Mouse (Mus musculus) B cell, adult 67 days (primary cell): ENCODE data around the gene Nutf2-ps1. TPM values are rescaled to one million over a fixed set of nuclear protein-coding genes. Genes with fewer than 3 reads are reported as not detected.

Experiments used
- total RNA-seq, 2 experiments: library from RNA; stranded (reverse); gene quantifications; 4 replicates each; pipeline ENCODE4 v1.2.4; 2023

Gene Nutf2-ps1
- total RNA-seq, result 10 to 100 TPM; 24.3 to 32.8 TPM

GRCm38 (mm10) chr19:53588968-53589367 is at the start of gene Nutf2-ps1:
Gene Nutf2-ps1, minus strand, starts transcription at chr19:53589068.

GRCm38 (mm10) chr19:53599757-53600539 is 11.1 kb upstream of the Nutf2-ps1 start, which contains the start of gene Smc3:
Gene Smc3, plus strand, starts transcription at chr19:53600398.

Other genes with a start within 250 kb of the Nutf2-ps1 start
- gene Gm10197, start 217.3 kb downstream of the Nutf2-ps1 start, total RNA-seq, result not detected
- 100 to 1,000 TPM in 1 of 2 experiments, 10 to 100 TPM in 1; 99.8 to 105 TPM for gene Smndc1, start 198.5 kb downstream of the Nutf2-ps1 start, total RNA-seq
- 10 to 100 TPM; 59.5 to 66.9 TPM for gene Dusp5, start 60.0 kb downstream of the Nutf2-ps1 start, total RNA-seq
- gene Smc3, start 11.3 kb upstream of the Nutf2-ps1 start, total RNA-seq, result 10 to 100 TPM; 57.7 to 66.3 TPM
- not detected for gene Rbm20, start 88.2 kb upstream of the Nutf2-ps1 start, total RNA-seq